Mouse (Mus musculus): ENCODE measurements around the gene Sugp1.
"Not testable (repeated sequence)": the region's sequence is repeated elsewhere in the genome, so short reads cannot be mapped to it uniquely, and the experiment has no call there.

Gene Sugp1

GRCm38 (mm10) chr8:70043996-70044395, 1.4 kb downstream of the Sugp1 start:
- no peak for DNase-seq (ENCODE audit: low spot score)

- DNase-seq (ENCODE audit: low spot score), result no peak
Observed at GRCm38 (mm10) chr8:70049662-70050061, 7.0 kb downstream of the Sugp1 start.

GRCm38 (mm10) chr8:70050434-70050833, 7.8 kb downstream of the Sugp1 start:
- not testable (repeated sequence) for DNase-seq (ENCODE audit: low spot score)

GRCm38 (mm10) chr8:70057721-70058120, 15.1 kb downstream of the Sugp1 start:
- no peak for DNase-seq (ENCODE audit: low spot score)

- DNase-seq (ENCODE audit: low spot score), result no peak
Observed at GRCm38 (mm10) chr8:70071836-70072440, 29.3 kb downstream of the Sugp1 start.

- DNase-seq (ENCODE audit: low spot score), result peak; percentile 25
Observed at GRCm38 (mm10) chr8:70072441-70073069, 29.9 kb downstream of the Sugp1 start, which contains the start of gene Tm6sf2. Gene Tm6sf2 (plus strand): TSS chr8:70072924.

- DNase-seq (ENCODE audit: low spot score), result no peak
Observed at GRCm38 (mm10) chr8:70073120-70073519, 30.5 kb downstream of the Sugp1 start.

- no peak for DNase-seq (ENCODE audit: low spot score)
Observed at GRCm38 (mm10) chr8:70073682-70074081, 31.1 kb downstream of the Sugp1 start.

- no peak for DNase-seq (ENCODE audit: low spot score)
Observed at GRCm38 (mm10) chr8:70081976-70082375, 39.4 kb downstream of the Sugp1 start.

GRCm38 (mm10) chr8:70083285-70083684, 40.7 kb downstream of the Sugp1 start, which contains the start of gene Hapln4:
Gene Hapln4 (plus strand): TSS chr8:70083457.
- peak; percentile 71 for DNase-seq (ENCODE audit: low spot score)

- DNase-seq (ENCODE audit: low spot score), result peak; percentile 52
Observed at GRCm38 (mm10) chr8:70084191-70085065, 41.8 kb downstream of the Sugp1 start.

GRCm38 (mm10) chr8:70086151-70086550, 43.5 kb downstream of the Sugp1 start:
- no peak for DNase-seq (ENCODE audit: low spot score)

GRCm38 (mm10) chr8:70087237-70087636, 44.6 kb downstream of the Sugp1 start:
- DNase-seq (ENCODE audit: low spot score), result no peak

GRCm38 (mm10) chr8:70087836-70088650, 45.4 kb downstream of the Sugp1 start:
- peak; percentile 72 for DNase-seq (ENCODE audit: low spot score)

GRCm38 (mm10) chr8:70089296-70089960, 46.8 kb downstream of the Sugp1 start:
- no peak for DNase-seq (ENCODE audit: low spot score)

- DNase-seq (ENCODE audit: low spot score), result no peak
Observed at GRCm38 (mm10) chr8:70092786-70093185, 50.2 kb downstream of the Sugp1 start.

- DNase-seq (ENCODE audit: low spot score), result no peak
Observed at GRCm38 (mm10) chr8:70099276-70099675, 56.7 kb downstream of the Sugp1 start.

- DNase-seq (ENCODE audit: low spot score), result no peak
Observed at GRCm38 (mm10) chr8:70100241-70100640, 57.6 kb downstream of the Sugp1 start.

GRCm38 (mm10) chr8:70104506-70104905, 61.9 kb downstream of the Sugp1 start:
- peak; percentile 37 for DNase-seq (ENCODE audit: low spot score)

- no peak for DNase-seq (ENCODE audit: low spot score)
Observed at GRCm38 (mm10) chr8:70104922-70105321, 62.3 kb downstream of the Sugp1 start.

- no peak for DNase-seq (ENCODE audit: low spot score)
Observed at GRCm38 (mm10) chr8:70110451-70110850, 67.8 kb downstream of the Sugp1 start.

All from retina, embryonic 14.5 days (tissue).